In genomic region chr17:28698672-28699071, GRCm38 (mm10) we compare ENCODE assay signal across 21 mouse cellular contexts. TPM values are rescaled to one million over a fixed set of nuclear protein-coding genes. Genes with fewer than 3 reads are reported as not detected.
DNase-seq lines count a peak whose midpoint lies in the region; ATAC-seq and TF ChIP-seq lines count a peak whose summit lies in the region.
"Had no signal": no experiment of that assay in that cellular context is flagged by ENCODE, and none has a peak within 500 bp of the region (broad histone marks: within the 10 kb centered on the region; RNA-seq: fewer than 3 reads in every experiment).

No protein-coding gene starts in this region.

- no peak for TF ChIP-seq CTCF in heart, adult 2 months (IDR thresholded peaks at IDR 0.05)
- no peak for TF ChIP-seq CTCF in liver, postnatal 0 days (IDR thresholded peaks at IDR 0.05; ENCODE audit: low read depth)

- intact Hi-C loops in heart, adult 2 months (cut with DNase I) = no loop called here

- H3K36me3 ChIP-seq in heart, adult 2 months (ENCODE audit: control insufficient read depth, insufficient read depth, low read length) = peaks cover 55% of the 10 kb centered on the region
- peaks cover 6% of the 10 kb centered on the region for H3K36me3 ChIP-seq in heart, embryonic 12.5 days
- peaks cover 18% of the 10 kb centered on the region; the same call in 1 of the 2 replicates for H3K36me3 ChIP-seq in liver, embryonic 13.5 days
- peaks cover 27% of the 10 kb centered on the region for H3K36me3 ChIP-seq in liver, embryonic 12.5 days
- H3K36me3 ChIP-seq in liver, postnatal 0 days (replicated peaks; ENCODE audit: insufficient read depth, low read length) = peaks cover 6% of the 10 kb centered on the region
- H3K36me3 ChIP-seq: embryonic facial prominence, embryonic 12.5 days; hindbrain, embryonic 13.5 days had no signal

- peaks cover 36% of the 10 kb centered on the region for H3K4me1 ChIP-seq in heart, adult 2 months (ENCODE audit: control insufficient read depth, insufficient read depth, low read length)
- peaks cover 57% of the 10 kb centered on the region for H3K4me1 ChIP-seq in heart, embryonic 12.5 days (replicated peaks)
- peaks cover 86% of the 10 kb centered on the region for H3K4me1 ChIP-seq in liver, embryonic 13.5 days (replicated peaks)
- H3K4me1 ChIP-seq in liver, embryonic 12.5 days = peaks cover 86% of the 10 kb centered on the region
- peaks cover 57% of the 10 kb centered on the region for H3K4me1 ChIP-seq in liver, postnatal 0 days (ENCODE audit: insufficient read depth)

- H3K79me2 ChIP-seq in heart, adult 2 months (replicated peaks; ENCODE audit: control insufficient read depth, insufficient read depth, low read length) = peaks cover 8% of the 10 kb centered on the region

- H3K27ac ChIP-seq in heart, adult 2 months = peak overlapping the region; percentile 62
- H3K27ac ChIP-seq in heart, embryonic 12.5 days (ENCODE audit: poor library complexity, severe bottlenecking) = no peak overlapping the region
- H3K27ac ChIP-seq in liver, embryonic 13.5 days = no peak overlapping the region
- H3K27ac ChIP-seq in liver, embryonic 12.5 days = no peak overlapping the region
- peak overlapping the region; percentile 92 for H3K27ac ChIP-seq in liver, postnatal 0 days (ENCODE audit: low read depth)
- H3K27ac ChIP-seq: embryonic facial prominence, embryonic 12.5 days; hindbrain, embryonic 13.5 days; kidney, postnatal 0 days; neural tube, embryonic 13.5 days had no signal

- TF ChIP-seq EP300 in heart, adult 2 months (IDR thresholded peaks at IDR 0.05; ENCODE audit: insufficient read depth, low read depth, low read length) = no peak
- peak; percentile 62; the same call in 1 of the 2 replicates for TF ChIP-seq EP300 in liver, postnatal 0 days (IDR thresholded peaks at IDR 0.05; ENCODE audit: low read depth)

- no peak for TF ChIP-seq POLR2A in heart, adult 2 months (IDR thresholded peaks at IDR 0.05; ENCODE audit: insufficient read depth, low read depth, low read length)

- no peak overlapping the region for H3K4me2 ChIP-seq in heart, embryonic 12.5 days
- H3K4me2 ChIP-seq in liver, embryonic 13.5 days = no peak overlapping the region
- no peak overlapping the region for H3K4me2 ChIP-seq in liver, embryonic 12.5 days
- peak overlapping the region; percentile 30 for H3K4me2 ChIP-seq in liver, postnatal 0 days (ENCODE audit: low read depth, low read length)
- H3K4me2 ChIP-seq: embryonic facial prominence, embryonic 12.5 days; hindbrain, embryonic 13.5 days; neural tube, embryonic 13.5 days had no signal

- DNase-seq in heart, adult 2 months = no peak
- no peak for DNase-seq in liver, embryonic 13.5 days
- DNase-seq in NIH3T3 (ENCODE audit: low read depth) = peak; percentile 26
- DNase-seq in liver, postnatal 0 days = no peak
- no peak for DNase-seq in urinary bladder, postnatal 36 days (ENCODE audit: low spot score in 2 of 2)
- DNase-seq: adrenal gland, postnatal 25 days; gastrocnemius, postnatal 10 days; heart, adult 18-20 months; heart, postnatal 36 days; midbrain, embryonic 14.5 days; right cerebral cortex, postnatal 25 days; thymus, adult 18-20 months; thymus, postnatal 36 days had no signal

- ATAC-seq in heart, embryonic 12.5 days (ENCODE audit: insufficient number of reproducible peaks, low FRiP score) = no peak
- no peak for ATAC-seq in liver, embryonic 13.5 days (ENCODE audit: low read depth)
- ATAC-seq in liver, embryonic 12.5 days = no peak
- peak; percentile 45; the same call in 1 of the 2 replicates for ATAC-seq in liver, postnatal 0 days
- ATAC-seq: forebrain, embryonic 14.5 days had no signal

- H3K27me3 ChIP-seq in heart, adult 2 months (ENCODE audit: control insufficient read depth, insufficient read depth, low read length) = no peaks in the 10 kb centered on the region
- H3K27me3 ChIP-seq in heart, embryonic 12.5 days (replicated peaks) = no peaks in the 10 kb centered on the region
- H3K27me3 ChIP-seq in liver, embryonic 13.5 days = no peaks in the 10 kb centered on the region
- H3K27me3 ChIP-seq in liver, embryonic 12.5 days (replicated peaks) = no peaks in the 10 kb centered on the region
- H3K27me3 ChIP-seq in liver, postnatal 0 days (ENCODE audit: insufficient read depth, low read length) = no peaks in the 10 kb centered on the region
- H3K27me3 ChIP-seq: embryonic facial prominence, embryonic 12.5 days; hindbrain, embryonic 13.5 days; neural tube, embryonic 13.5 days had no signal

- H3K4me3 ChIP-seq in heart, adult 2 months = no peak overlapping the region
- H3K4me3 ChIP-seq in heart, embryonic 12.5 days = no peak overlapping the region
- no peak overlapping the region for H3K4me3 ChIP-seq in liver, embryonic 13.5 days (replicated peaks)
- H3K4me3 ChIP-seq in liver, embryonic 12.5 days = no peak overlapping the region
- no peak overlapping the region for H3K4me3 ChIP-seq in liver, postnatal 0 days (ENCODE audit: low read depth, low read length)
- H3K4me3 ChIP-seq: embryonic facial prominence, embryonic 12.5 days; erythroblast, embryonic 14.5 days; hindbrain, embryonic 13.5 days; neural tube, embryonic 13.5 days had no signal

- H3K9ac ChIP-seq in heart, adult 2 months (ENCODE audit: low read depth, low read length) = no peak overlapping the region
- no peak overlapping the region for H3K9ac ChIP-seq in heart, embryonic 12.5 days
- 0 out of 2 replicates have a peak overlapping the region, but pooled peaks have one; percentile 18 for H3K9ac ChIP-seq in liver, embryonic 13.5 days
- no peak overlapping the region for H3K9ac ChIP-seq in liver, embryonic 12.5 days
- no peak overlapping the region for H3K9ac ChIP-seq in liver, postnatal 0 days (replicated peaks)
- H3K9ac ChIP-seq: embryonic facial prominence, embryonic 12.5 days; hindbrain, embryonic 13.5 days; neural tube, embryonic 13.5 days had no signal

- WGBS in heart, adult 2 months = 47% methylated on average over 2 of the region's 2 CpGs
- WGBS in heart, embryonic 12.5 days = 81% methylated on average over 2 of the region's 2 CpGs
- WGBS in liver, embryonic 13.5 days (ENCODE audit: insufficient replicate concordance) = 55% methylated on average over 2 of the region's 2 CpGs
- WGBS in liver, embryonic 12.5 days (ENCODE audit: insufficient replicate concordance) = 63% methylated on average over 2 of the region's 2 CpGs
- WGBS in liver, postnatal 0 days (ENCODE audit: insufficient replicate concordance) = 29% methylated on average over 2 of the region's 2 CpGs

- no peaks in the 10 kb centered on the region for H3K9me3 ChIP-seq in heart, embryonic 12.5 days (replicated peaks)
- H3K9me3 ChIP-seq in liver, embryonic 13.5 days (replicated peaks) = no peaks in the 10 kb centered on the region
- no peaks in the 10 kb centered on the region for H3K9me3 ChIP-seq in liver, embryonic 12.5 days (replicated peaks)
- H3K9me3 ChIP-seq in liver, postnatal 0 days (ENCODE audit: low read length) = no peaks in the 10 kb centered on the region
- H3K9me3 ChIP-seq: embryonic facial prominence, embryonic 12.5 days; hindbrain, embryonic 13.5 days; neural tube, embryonic 13.5 days had no signal

RNA-seq across cellular contexts. Expression of gene Mapk14, which starts 7.5 kb away (rescaled TPM):
- total RNA-seq in heart, adult 2 months (2021) = 10 to 100 TPM; 50.1 to 52.8 TPM
- polyA plus RNA-seq in heart, adult 2 months (2012; rRNA removed) = 51.3 and 95.3 TPM in 2 replicates
- polyA plus RNA-seq in heart, embryonic 12.5 days (2016; fragmentation: Nextera tagmentation; extraction: Ambion mirVana) = 37.1 and 38.6 TPM in 2 replicates
- polyA plus RNA-seq in liver, embryonic 13.5 days (2015; fragmentation: Nextera tagmentation; extraction: Ambion mirVana) = 30.8 and 32.5 TPM in 2 replicates
- polyA plus RNA-seq in liver, embryonic 12.5 days (2016; fragmentation: Nextera tagmentation; extraction: Ambion mirVana) = 53.4 and 55.7 TPM in 2 replicates
- 23.6 and 24.5 TPM in 2 replicates for polyA plus RNA-seq in liver, postnatal 0 days (2015; fragmentation: Nextera tagmentation; extraction: Ambion mirVana)

RNA-seq across cellular contexts. Expression of gene Slc26a8, which starts 8.6 kb away (rescaled TPM):
- under 1 TPM; 0.26 to 0.70 TPM for total RNA-seq in heart, adult 2 months (2021)
- polyA plus RNA-seq in heart, adult 2 months (2012; rRNA removed) = 0.73 and 1.3 TPM in 2 replicates
- 0.22 and 0.57 TPM in 2 replicates for polyA plus RNA-seq in heart, embryonic 12.5 days (2016; fragmentation: Nextera tagmentation; extraction: Ambion mirVana)
- 0.09 and 0.20 TPM in 2 replicates for polyA plus RNA-seq in liver, embryonic 13.5 days (2015; fragmentation: Nextera tagmentation; extraction: Ambion mirVana)
- polyA plus RNA-seq in liver, embryonic 12.5 days (2016; fragmentation: Nextera tagmentation; extraction: Ambion mirVana) = 0.41 and 0.48 TPM in 2 replicates
- 0.32 and 0.51 TPM in 2 replicates for polyA plus RNA-seq in liver, postnatal 0 days (2015; fragmentation: Nextera tagmentation; extraction: Ambion mirVana)

RNA-seq across cellular contexts. Expression of gene AC170998.1, which starts 27.2 kb away (rescaled TPM):
- total RNA-seq in heart, adult 2 months (2021) = under 1 TPM in 1 of 2 experiments, not detected in 1; 0.52 TPM
- polyA plus RNA-seq in heart, adult 2 months (2012; rRNA removed) = 0.27 TPM in 1 of 2 replicates, not detected in the other
- 3.1 and 3.3 TPM in 2 replicates for polyA plus RNA-seq in heart, embryonic 12.5 days (2016; fragmentation: Nextera tagmentation; extraction: Ambion mirVana)
- polyA plus RNA-seq in liver, embryonic 13.5 days (2015; fragmentation: Nextera tagmentation; extraction: Ambion mirVana) = 0.75 and 1.2 TPM in 2 replicates
- 2.5 and 3.1 TPM in 2 replicates for polyA plus RNA-seq in liver, embryonic 12.5 days (2016; fragmentation: Nextera tagmentation; extraction: Ambion mirVana)
- 0.80 and 1.1 TPM in 2 replicates for polyA plus RNA-seq in liver, postnatal 0 days (2015; fragmentation: Nextera tagmentation; extraction: Ambion mirVana)
- polyA plus RNA-seq: erythroblast, embryonic 14.5 days had no signal

Comparison
In these comparisons a context has a peak if more than half of its experiments do, and no peak if none do; other contexts are left out.
1. H3K27ac ChIP-seq: peak in heart, adult 2 months (single experiment) and liver, postnatal 0 days (single experiment); none in heart, embryonic 12.5 days (single experiment), liver, embryonic 13.5 days (single experiment) and liver, embryonic 12.5 days (single experiment).